Mouse (Mus musculus): ENCODE results near the gene Chadl. TPM values are rescaled to one million over a fixed set of nuclear protein-coding genes. Genes with fewer than 3 reads are reported as not detected.
"Not testable (repeated sequence)": the region's sequence is repeated elsewhere in the genome, so short reads cannot be mapped to it uniquely, and the experiment has no call there.

Gene Chadl
- 7.6 and 8.5 TPM in 2 replicates for polyA plus RNA-seq (2016; fragmentation: Nextera tagmentation; extraction: Ambion mirVana)

GRCm38 (mm10) chr15:81697175-81697574, at the start of gene Chadl:
Gene Chadl, minus strand, starts transcription at chr15:81697287.
- 0 out of 2 replicates have a peak within 1 kb of the TSS, but pooled peaks have one; percentile 5 for H3K27ac ChIP-seq
- H3K9me3 ChIP-seq: no peaks in the 10 kb centered on the region
- ATAC-seq (ENCODE audit: insufficient number of reproducible peaks, insufficient read depth, low FRiP score, low TSS enrichment): no peak
- H3K4me2 ChIP-seq (replicated peaks): peak within 1 kb of the TSS; percentile 11; the same call in 1 of the 2 replicates
- peaks cover 8% of the 10 kb centered on the region; the same call in 1 of the 2 replicates for H3K4me1 ChIP-seq
- 0 out of 2 replicates have a peak, but pooled peaks cover 2% of the 10 kb centered on the region for H3K36me3 ChIP-seq
- H3K27me3 ChIP-seq: peaks cover 44% of the 10 kb centered on the region
- WGBS: 40% methylated on average over 7 of the region's 7 CpGs
- no peak within 1 kb of the TSS for H3K4me3 ChIP-seq
- no peak within 1 kb of the TSS for H3K9ac ChIP-seq

DNA sequence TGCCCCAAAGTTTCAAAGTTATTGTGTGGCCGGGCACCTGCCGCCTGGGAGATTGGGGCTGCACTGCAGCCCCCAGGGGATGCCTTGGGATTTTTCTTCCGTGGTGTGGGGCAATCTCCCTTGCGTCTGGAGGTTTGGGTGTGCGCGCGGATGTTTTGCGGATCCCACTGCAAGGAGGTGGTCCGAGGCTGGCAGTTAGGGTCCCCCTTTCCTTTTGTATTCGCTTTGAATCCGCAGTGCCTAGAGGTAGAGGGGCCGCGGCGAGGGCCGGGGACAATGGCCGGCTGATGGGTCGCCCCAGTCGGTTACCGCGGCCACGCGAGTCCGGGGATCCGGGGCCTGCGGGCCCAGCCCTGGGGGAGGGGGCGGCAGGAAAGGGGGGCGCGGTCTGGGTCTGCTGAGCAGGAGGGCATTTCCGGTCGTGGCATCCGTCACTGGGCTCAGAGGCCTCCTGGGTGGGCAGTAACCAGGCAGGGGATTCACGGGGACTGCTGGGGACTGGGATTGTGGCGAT, 48.6 kb upstream of the Chadl start:
- peak overlapping the region; percentile 75 for H3K4me3 ChIP-seq
- WGBS: 2% methylated on average over 32 of the region's 33 CpGs
- H3K27me3 ChIP-seq: 0 out of 2 replicates have a peak, but pooled peaks cover 3% of the 10 kb centered on the region
- peak overlapping the region; percentile 75 for H3K4me2 ChIP-seq (replicated peaks)
- H3K4me1 ChIP-seq: peaks cover 11% of the 10 kb centered on the region
- H3K9ac ChIP-seq: peak overlapping the region; percentile 94
- peak overlapping the region; percentile 94 for H3K27ac ChIP-seq
- H3K36me3 ChIP-seq: no peaks in the 10 kb centered on the region
- H3K9me3 ChIP-seq: no peaks in the 10 kb centered on the region
- ATAC-seq (ENCODE audit: insufficient number of reproducible peaks, insufficient read depth, low FRiP score, low TSS enrichment): peak; percentile 65

DNA sequence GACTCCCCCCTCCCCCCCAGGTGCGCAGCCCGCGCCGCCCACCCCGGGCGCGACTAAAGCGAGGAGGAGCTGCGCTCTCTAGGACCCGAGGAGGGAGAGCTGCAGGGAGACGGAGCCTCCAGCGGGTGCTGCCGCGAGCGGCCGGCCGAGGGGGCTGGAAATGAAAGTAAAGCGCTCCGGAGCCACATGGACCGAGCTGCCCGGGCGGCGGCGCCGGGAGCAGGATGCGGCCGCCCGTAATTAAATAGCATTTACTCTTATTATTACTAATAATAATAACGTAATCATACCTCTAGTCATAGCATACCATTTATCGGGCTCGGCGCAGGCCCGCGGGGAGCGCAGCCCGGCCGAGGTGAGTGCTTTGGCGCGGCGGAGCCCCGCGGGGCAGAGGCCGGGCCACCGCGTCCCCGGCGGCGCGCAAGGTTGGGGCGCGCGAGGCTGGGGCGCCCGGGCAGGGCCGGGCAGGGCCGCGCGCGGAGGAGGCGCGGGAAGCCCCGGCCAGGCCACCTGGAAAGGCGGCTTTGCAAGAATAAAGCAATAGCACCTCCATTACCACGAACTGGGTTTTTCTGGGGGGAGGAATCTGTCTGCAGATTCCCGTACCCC, 48.0 kb upstream of the Chadl start, which contains the start of the genes Zc3h7b and Rangap1:
Gene Zc3h7b (plus strand): TSS at position 66 of the 609 bp plus-strand sequence.
Gene Rangap1 (minus strand): TSS at position 539 of the 609 bp plus-strand sequence.
- Histone ChIP-seq H3K36me3 (no peaks in the 10 kb centered on the region), H3K4me1 (peaks cover 11% of the 10 kb centered on the region), H3K27me3 (0 out of 2 replicates have a peak, but pooled peaks cover 3% of the 10 kb centered on the region), H3K9me3 (no peaks in the 10 kb centered on the region), H3K4me2 (replicated peaks) (peak within 1 kb of the TSS; percentile 75), H3K27ac (peak within 1 kb of the TSS; percentile 94), H3K4me3 (peak within 1 kb of the TSS; percentile 75), H3K9ac (peak within 1 kb of the TSS; percentile 94)
- under 1% methylated on average over 63 of the region's 65 CpGs for WGBS
- ATAC-seq (ENCODE audit: insufficient number of reproducible peaks, insufficient read depth, low FRiP score, low TSS enrichment): peak; percentile 75

GRCm38 (mm10) chr15:81742368-81742767, 45.3 kb upstream of the Chadl start:
- WGBS: 29% methylated on average over 2 of the region's 2 CpGs
- H3K27me3 ChIP-seq; H3K9me3 ChIP-seq; H3K36me3 ChIP-seq; H3K4me2 ChIP-seq (replicated peaks); H3K4me3 ChIP-seq; H3K9ac ChIP-seq; ATAC-seq (ENCODE audit: insufficient number of reproducible peaks, insufficient read depth, low FRiP score, low TSS enrichment); H3K27ac ChIP-seq: not testable (repeated sequence)
- H3K4me1 ChIP-seq: peaks cover 11% of the 10 kb centered on the region

GRCm38 (mm10) chr15:81739924-81740323, 42.8 kb upstream of the Chadl start:
- no peak overlapping the region for H3K4me2 ChIP-seq (replicated peaks)
- no peak for ATAC-seq (ENCODE audit: insufficient number of reproducible peaks, insufficient read depth, low FRiP score, low TSS enrichment)
- 6% methylated on average over 2 of the region's 2 CpGs for WGBS
- 0 out of 2 replicates have a peak, but pooled peaks cover 3% of the 10 kb centered on the region for H3K27me3 ChIP-seq
- no peak overlapping the region for H3K9ac ChIP-seq
- H3K9me3 ChIP-seq: no peaks in the 10 kb centered on the region
- peaks cover 7% of the 10 kb centered on the region for H3K4me1 ChIP-seq
- no peak overlapping the region for H3K4me3 ChIP-seq
- no peaks in the 10 kb centered on the region for H3K36me3 ChIP-seq
- no peak overlapping the region for H3K27ac ChIP-seq

DNA sequence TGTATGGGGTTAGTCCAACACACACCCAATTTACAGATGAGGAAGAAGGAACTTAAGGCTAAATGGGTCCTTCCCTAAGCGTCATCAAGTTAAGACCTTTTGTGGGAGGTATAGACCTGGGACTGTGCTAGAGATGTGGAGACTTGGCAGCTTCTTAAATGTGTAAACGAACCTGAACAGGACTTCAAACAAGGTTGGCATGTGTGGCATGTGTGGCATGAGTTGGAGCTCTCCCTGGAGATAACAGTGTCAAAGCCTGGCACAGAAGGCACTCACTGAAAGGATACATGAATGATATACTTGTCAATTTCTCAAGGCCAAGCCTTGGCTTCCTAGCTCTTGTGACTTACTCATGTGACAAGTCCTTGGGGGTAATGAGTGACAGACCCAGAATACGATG, 42.2 kb upstream of the Chadl start:
- WGBS: 80% methylated on average over 3 of the region's 3 CpGs
- Histone ChIP-seq H3K4me3 (no peak overlapping the region), H3K4me2 (replicated peaks) (no peak overlapping the region), H3K36me3 (no peaks in the 10 kb centered on the region), H3K4me1 (peaks cover 4% of the 10 kb centered on the region), H3K27me3 (0 out of 2 replicates have a peak, but pooled peaks cover 3% of the 10 kb centered on the region), H3K9me3 (no peaks in the 10 kb centered on the region), H3K9ac (no peak overlapping the region), H3K27ac (no peak overlapping the region)
- no peak for ATAC-seq (ENCODE audit: insufficient number of reproducible peaks, insufficient read depth, low FRiP score, low TSS enrichment)

GRCm38 (mm10) chr15:81735075-81735474, 38.0 kb upstream of the Chadl start:
- Histone ChIP-seq H3K4me3 (no peak overlapping the region), H3K9ac (no peak overlapping the region), H3K4me1 (no peaks in the 10 kb centered on the region), H3K36me3 (no peaks in the 10 kb centered on the region), H3K4me2 (replicated peaks) (no peak overlapping the region), H3K9me3 (no peaks in the 10 kb centered on the region), H3K27me3 (no peaks in the 10 kb centered on the region), H3K27ac (no peak overlapping the region)
- WGBS: 59% methylated on average over 3 of the region's 3 CpGs
- ATAC-seq (ENCODE audit: insufficient number of reproducible peaks, insufficient read depth, low FRiP score, low TSS enrichment): no peak

GRCm38 (mm10) chr15:81729792-81730635, 32.9 kb upstream of the Chadl start:
- Histone ChIP-seq H3K27ac (peak overlapping the region; percentile 80), H3K9ac (peak overlapping the region; percentile 93), H3K9me3 (no peaks in the 10 kb centered on the region), H3K4me3 (peak overlapping the region; percentile 96), H3K27me3 (no peaks in the 10 kb centered on the region), H3K36me3 (0 out of 2 replicates have a peak, but pooled peaks cover 6% of the 10 kb centered on the region), H3K4me1 (peaks cover 10% of the 10 kb centered on the region), H3K4me2 (replicated peaks) (peak overlapping the region; percentile 93)
- peak; percentile 99 for ATAC-seq (ENCODE audit: insufficient number of reproducible peaks, insufficient read depth, low FRiP score, low TSS enrichment)
- WGBS: 5% methylated on average over 41 of the region's 41 CpGs

- Histone ChIP-seq H3K4me2 (replicated peaks) (peak overlapping the region; percentile 93), H3K9ac (peak overlapping the region; percentile 93), H3K4me3 (peak overlapping the region; percentile 96), H3K27ac (peak overlapping the region; percentile 80), H3K9me3 (no peaks in the 10 kb centered on the region), H3K36me3 (0 out of 2 replicates have a peak, but pooled peaks cover 6% of the 10 kb centered on the region), H3K27me3 (no peaks in the 10 kb centered on the region), H3K4me1 (peaks cover 10% of the 10 kb centered on the region)
- ATAC-seq (ENCODE audit: insufficient number of reproducible peaks, insufficient read depth, low FRiP score, low TSS enrichment): peak; percentile 43; the same call in 1 of the 2 replicates
- WGBS: under 1% methylated on average over 49 of the region's 49 CpGs
These were observed 32.2 kb upstream of the Chadl start for GRCm38 (mm10) chr15:81729241-81729791.

DNA sequence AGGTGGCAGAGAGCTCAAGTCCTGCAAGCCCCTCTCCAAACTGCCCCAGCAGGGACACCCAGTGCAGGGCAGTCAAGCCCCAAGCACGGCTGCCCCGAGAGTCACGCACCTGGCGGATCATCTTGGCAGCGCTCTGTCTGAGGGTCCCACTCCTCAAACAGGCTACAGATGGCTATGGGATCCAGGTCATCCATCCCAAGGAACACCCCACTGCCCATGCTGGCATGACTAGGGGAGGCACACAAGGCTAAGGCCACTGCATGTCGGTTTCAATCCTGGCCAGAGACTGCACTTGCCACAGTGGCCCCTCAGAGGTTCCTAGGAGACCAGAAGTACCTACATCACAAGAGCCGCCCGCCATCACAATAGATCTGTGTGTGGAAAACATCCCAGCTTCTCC, 28.9 kb upstream of the Chadl start:
- H3K27ac ChIP-seq: no peak overlapping the region
- ATAC-seq (ENCODE audit: insufficient number of reproducible peaks, insufficient read depth, low FRiP score, low TSS enrichment): no peak
- H3K4me2 ChIP-seq (replicated peaks): no peak overlapping the region
- H3K4me3 ChIP-seq: no peak overlapping the region
- no peaks in the 10 kb centered on the region for H3K27me3 ChIP-seq
- no peak overlapping the region for H3K9ac ChIP-seq
- no peaks in the 10 kb centered on the region for H3K9me3 ChIP-seq
- peaks cover 37% of the 10 kb centered on the region for H3K36me3 ChIP-seq
- WGBS: 95% methylated on average over 8 of the region's 8 CpGs
- peaks cover 10% of the 10 kb centered on the region for H3K4me1 ChIP-seq

DNA sequence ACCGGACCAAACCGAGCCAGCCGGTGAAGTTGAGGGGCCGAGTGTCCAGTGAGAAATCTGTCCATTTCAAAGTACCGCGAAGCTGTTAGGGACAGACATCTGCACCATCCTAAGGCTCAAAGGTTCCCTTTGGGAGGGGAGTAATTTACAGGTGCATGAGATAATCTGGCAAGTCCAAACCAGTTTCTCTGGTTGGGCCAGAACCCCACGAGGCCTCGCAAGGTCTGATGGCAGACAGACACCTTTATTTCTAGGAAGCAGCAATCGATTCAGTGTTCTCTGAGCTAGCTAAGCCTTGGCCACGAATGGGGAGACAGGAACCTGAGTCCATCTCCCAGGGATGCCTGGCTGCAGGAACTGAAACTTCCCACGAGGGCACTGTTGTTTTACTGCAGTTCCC, 26.6 kb upstream of the Chadl start:
- Histone ChIP-seq H3K4me2 (replicated peaks) (no peak overlapping the region), H3K4me1 (peaks cover 6% of the 10 kb centered on the region), H3K9me3 (no peaks in the 10 kb centered on the region), H3K9ac (no peak overlapping the region), H3K27me3 (no peaks in the 10 kb centered on the region), H3K4me3 (no peak overlapping the region), H3K36me3 (peaks cover 60% of the 10 kb centered on the region), H3K27ac (no peak overlapping the region)
- 90% methylated on average over 11 of the region's 11 CpGs for WGBS
- no peak for ATAC-seq (ENCODE audit: insufficient number of reproducible peaks, insufficient read depth, low FRiP score, low TSS enrichment)
